Mouse (Mus musculus) heart, embryonic 16.5 days (tissue): ENCODE data around the gene Tfip11. TPM values are rescaled to one million over a fixed set of nuclear protein-coding genes. Genes with fewer than 3 reads are reported as not detected.

Experiments used
- ATAC-seq: fragments of 200-750 bp; cut with Nextera tagmentation; replicated peaks from 2 replicates; pipeline ENCODE4 v1.8.0; 2017; ENCODE audit warnings: moderate number of reproducible peaks; ENCODE audit not compliant: insufficient read depth, low FRiP score; ENCODE audit errors: extremely low read depth
- H3K27ac ChIP-seq: fragments of 300-500 bp; sonication (generic); 2 replicates; pipeline ENCODE4 v1.5.1; 2014; ENCODE audit warnings: mild to moderate bottlenecking, low read length, control low read depth, moderate library complexity
- H3K27me3 ChIP-seq: fragments of 300-500 bp; sonication (generic); 2 replicates; pipeline ENCODE4 v1.6.1; 2014; ENCODE audit warnings: low read length, mixed read lengths; ENCODE audit not compliant: control insufficient read depth, insufficient read depth
- H3K36me3 ChIP-seq: fragments of 300-500 bp; sonication (generic); 2 replicates; pipeline ENCODE4 v1.6.1; 2014; ENCODE audit not compliant: control insufficient read depth, insufficient read depth
- H3K4me1 ChIP-seq: fragments of 300-500 bp; sonication (generic); 2 replicates; pipeline ENCODE4 v1.6.1; 2014; ENCODE audit warnings: low read length, mixed read lengths; ENCODE audit not compliant: control insufficient read depth, insufficient read depth
- H3K4me2 ChIP-seq: fragments of 300-500 bp; sonication (generic); 2 replicates; pipeline ENCODE4 v1.6.1; 2014; ENCODE audit warnings: low read depth, mild to moderate bottlenecking, control low read depth, low read length
- H3K4me3 ChIP-seq: fragments of 300-500 bp; sonication (generic); 2 replicates; pipeline ENCODE4 v1.5.1; 2014; ENCODE audit warnings: mild to moderate bottlenecking, control low read depth, low read length
- H3K9ac ChIP-seq: fragments of 300-500 bp; sonication (generic); 2 replicates; pipeline ENCODE4 v1.6.1; 2014; ENCODE audit warnings: low read length, control low read depth
- H3K9me3 ChIP-seq: fragments of 300-500 bp; sonication (generic); replicated peaks from 2 replicates; pipeline ENCODE4 v1.6.1; 2016; ENCODE audit warnings: low read length; ENCODE audit not compliant: control insufficient read depth
- WGBS: fragments of 180-500 bp; shearing (Covaris S2); extraction: QIAGEN DNeasy Blood & Tissue Kit; methylation state at CpG from one replicate; pipeline ENCODE4 v1.1.7; 2014; 5-methylcytosine and 5-hydroxymethylcytosine counted together
- polyA plus RNA-seq: library from polyadenylated mRNA; unstranded; fragments of >200 nt; fragmentation: Nextera tagmentation; extraction: Ambion mirVana; gene quantifications from 2 replicates; pipeline ENCODE4 v1.2.1, GENCODE M21; 2015

The Tfip11 gene
- polyA plus RNA-seq, 1 experiment from 2014 or later = 19.1 TPM

DNA sequence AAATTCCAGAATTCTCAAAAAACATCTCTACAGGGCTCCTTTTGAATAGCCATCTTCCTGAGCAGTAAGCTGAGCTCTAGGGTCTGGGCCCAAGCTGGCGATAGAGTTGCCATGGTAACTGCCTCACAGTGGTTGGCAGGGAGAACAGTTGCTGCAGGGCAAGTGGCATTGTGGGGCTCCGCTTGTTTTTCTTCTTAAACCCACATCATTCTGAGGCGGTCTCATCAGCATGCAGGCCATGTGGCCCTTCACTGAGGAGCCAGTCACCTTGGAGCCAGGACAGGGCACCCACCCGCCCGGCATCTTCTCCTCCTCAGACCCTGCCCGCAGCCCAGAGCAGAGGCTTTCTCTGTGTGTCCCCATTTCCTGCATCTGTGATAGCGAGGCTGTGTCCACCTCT, 45.8 kb downstream of the Tfip11 start:
- 78% methylated on average over 7 of the region's 7 CpGs for WGBS

GRCm38 (mm10) chr5:112376111-112376510, 50.0 kb downstream of the Tfip11 start:
- Histone ChIP-seq H3K27ac (no peak overlapping the region), H3K4me1 (no peaks in the 10 kb centered on the region), H3K36me3 (peaks cover 11% of the 10 kb centered on the region), H3K4me3 (no peak overlapping the region), H3K9me3 (no peaks in the 10 kb centered on the region), H3K27me3 (no peaks in the 10 kb centered on the region), H3K4me2 (no peak overlapping the region), H3K9ac (no peak overlapping the region)
- no peak for ATAC-seq
- 76% methylated on average over 4 of the region's 4 CpGs for WGBS

More for the DNA sequence above, 45.8 kb downstream of the Tfip11 start:
- H3K9ac ChIP-seq = no peak overlapping the region
- no peaks in the 10 kb centered on the region for H3K4me1 ChIP-seq
- H3K36me3 ChIP-seq = peaks cover 20% of the 10 kb centered on the region
- H3K4me3 ChIP-seq = no peak overlapping the region
- H3K27ac ChIP-seq = no peak overlapping the region
- no peak for ATAC-seq
- no peaks in the 10 kb centered on the region for H3K9me3 ChIP-seq
- H3K4me2 ChIP-seq = no peak overlapping the region
- H3K27me3 ChIP-seq = no peaks in the 10 kb centered on the region

- H3K9me3 ChIP-seq = no peaks in the 10 kb centered on the region
- no peak for ATAC-seq
- H3K4me2 ChIP-seq = no peak overlapping the region
- 89% methylated on average over 1 of the region's 1 CpGs for WGBS
- no peak overlapping the region for H3K9ac ChIP-seq
- H3K36me3 ChIP-seq = peaks cover 7% of the 10 kb centered on the region
- no peaks in the 10 kb centered on the region for H3K27me3 ChIP-seq
- no peaks in the 10 kb centered on the region for H3K4me1 ChIP-seq
- H3K27ac ChIP-seq = no peak overlapping the region
- H3K4me3 ChIP-seq = no peak overlapping the region
Measured at GRCm38 (mm10) chr5:112377380-112377779, 51.2 kb downstream of the Tfip11 start.

GRCm38 (mm10) chr5:112378716-112379115, 52.6 kb downstream of the Tfip11 start:
- H3K4me1 ChIP-seq = no peaks in the 10 kb centered on the region

GRCm38 (mm10) chr5:112381154-112381553, 55.0 kb downstream of the Tfip11 start:
- 64% methylated on average over 11 of the region's 11 CpGs for WGBS
- Histone ChIP-seq H3K27me3 (no peaks in the 10 kb centered on the region), H3K36me3 (no peaks in the 10 kb centered on the region), H3K4me3 (no peak overlapping the region), H3K4me2 (no peak overlapping the region), H3K4me1 (no peaks in the 10 kb centered on the region), H3K27ac (no peak overlapping the region), H3K9ac (no peak overlapping the region), H3K9me3 (no peaks in the 10 kb centered on the region)
- no peak for ATAC-seq

More at GRCm38 (mm10) chr5:112378716-112379115, 52.6 kb downstream of the Tfip11 start:
- Histone ChIP-seq H3K9me3 (no peaks in the 10 kb centered on the region), H3K9ac (no peak overlapping the region), H3K4me3 (no peak overlapping the region), H3K27ac (no peak overlapping the region), H3K4me2 (no peak overlapping the region), H3K36me3 (peaks cover 7% of the 10 kb centered on the region), H3K27me3 (no peaks in the 10 kb centered on the region)
- ATAC-seq = no peak
- WGBS = 82% methylated on average over 6 of the region's 6 CpGs

DNA sequence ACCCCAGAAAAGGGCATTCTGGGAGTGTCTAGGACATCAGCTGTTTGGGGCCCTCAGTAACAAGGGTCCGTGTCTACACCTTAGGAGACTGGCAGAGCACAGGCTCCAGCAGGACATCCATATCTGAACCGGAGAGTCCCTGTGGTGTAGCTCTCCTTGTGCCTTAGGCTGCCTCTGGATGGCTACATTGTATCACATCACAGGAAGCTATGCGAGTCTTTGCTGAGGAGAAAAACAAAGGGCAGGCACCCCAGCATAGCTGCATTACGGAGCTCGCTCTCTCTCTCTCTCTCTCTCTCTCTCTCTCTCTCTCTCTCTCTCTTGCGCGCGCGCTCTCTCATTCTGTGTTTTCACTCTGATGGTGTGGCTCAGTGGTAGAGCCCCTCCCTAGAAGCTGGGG, 55.9 kb downstream of the Tfip11 start:
- whole genome bisulfite sequencing = 59% methylated on average over 9 of the region's 9 CpGs
- Histone ChIP-seq H3K9ac (no peak overlapping the region), H3K4me2 (no peak overlapping the region), H3K9me3 (no peaks in the 10 kb centered on the region), H3K27me3 (no peaks in the 10 kb centered on the region), H3K4me3 (no peak overlapping the region), H3K36me3 (no peaks in the 10 kb centered on the region), H3K27ac (no peak overlapping the region), H3K4me1 (no peaks in the 10 kb centered on the region)
- ATAC-seq = no peak

DNA sequence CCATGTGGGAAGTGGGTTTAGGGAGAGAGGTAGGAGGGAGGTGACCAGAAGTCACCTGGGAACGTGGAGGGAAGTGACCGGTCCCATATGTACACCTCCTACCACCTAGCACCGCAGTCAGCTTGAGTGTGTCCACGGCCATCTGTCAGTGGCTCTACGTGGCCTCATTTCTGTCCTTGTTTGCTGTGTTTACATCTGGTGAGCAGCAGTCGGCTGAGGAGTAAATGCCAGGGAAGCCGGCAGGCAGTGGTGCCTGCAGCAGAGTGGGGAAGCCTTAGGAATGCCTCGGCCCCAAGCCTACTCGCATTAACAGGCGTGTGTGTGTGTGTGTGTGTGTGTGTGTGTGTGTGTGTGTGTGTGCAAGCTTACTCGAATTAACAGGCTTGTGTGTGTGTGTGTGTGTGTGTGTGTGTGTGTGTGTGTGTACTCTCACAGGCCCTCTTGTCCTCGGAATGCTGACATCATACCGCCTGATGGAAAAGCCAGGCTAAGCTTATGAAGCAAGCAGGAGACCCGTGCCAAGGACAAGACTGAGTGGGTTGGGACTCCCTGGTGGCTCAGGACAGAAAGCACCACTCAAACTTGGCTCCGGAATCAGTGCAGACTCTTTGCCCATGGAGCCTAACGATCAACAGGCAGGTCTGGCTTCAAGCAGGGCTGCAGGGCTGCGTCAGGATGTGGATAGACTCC, 56.6 kb downstream of the Tfip11 start:
- Histone ChIP-seq H3K4me1 (no peaks in the 10 kb centered on the region), H3K9me3 (no peaks in the 10 kb centered on the region), H3K4me2 (no peak overlapping the region), H3K27ac (no peak overlapping the region), H3K9ac (no peak overlapping the region), H3K36me3 (no peaks in the 10 kb centered on the region), H3K27me3 (no peaks in the 10 kb centered on the region; the same call in 1 of the 2 replicates), H3K4me3 (no peak overlapping the region)
- WGBS = 53% methylated on average over 15 of the region's 17 CpGs
- no peak for ATAC-seq

DNA sequence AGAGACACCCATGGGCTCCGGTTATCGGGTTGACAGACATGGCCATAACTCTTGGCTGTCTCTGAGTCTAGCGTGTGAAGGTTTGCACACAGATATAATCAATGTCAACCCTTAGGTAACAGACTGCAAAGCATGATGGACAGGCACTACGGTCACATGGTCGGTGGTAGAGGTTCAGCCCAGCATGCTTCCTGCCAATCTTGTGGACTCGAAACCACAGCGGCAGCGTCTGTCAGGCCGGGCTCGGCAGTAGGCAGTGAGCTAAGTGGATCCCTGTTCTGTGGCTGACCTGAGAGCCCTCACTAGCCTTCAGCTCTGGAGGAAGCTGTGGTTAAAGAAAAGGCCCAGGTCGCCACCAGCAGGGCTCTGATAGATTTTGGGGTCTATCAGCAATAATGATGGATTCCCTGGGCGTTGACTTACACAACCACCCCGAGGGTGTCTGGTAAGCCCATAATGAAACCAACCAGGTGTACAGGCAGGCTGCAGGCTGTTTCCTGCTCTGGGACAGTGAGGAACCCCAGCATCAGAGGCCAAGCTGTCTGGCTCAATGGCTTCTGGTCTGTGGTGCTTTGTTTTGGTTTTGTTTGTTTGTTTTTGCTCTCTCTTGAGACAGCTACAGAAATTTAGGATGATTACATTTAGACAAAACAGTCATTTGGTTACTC, 58.8 kb downstream of the Tfip11 start:
- Histone ChIP-seq H3K4me1 (no peaks in the 10 kb centered on the region), H3K9ac (no peak overlapping the region), H3K27me3 (peaks cover 6% of the 10 kb centered on the region), H3K36me3 (no peaks in the 10 kb centered on the region), H3K4me3 (no peak overlapping the region), H3K27ac (no peak overlapping the region), H3K4me2 (no peak overlapping the region), H3K9me3 (no peaks in the 10 kb centered on the region)
- WGBS = 81% methylated on average over 13 of the region's 13 CpGs
- ATAC-seq = no peak

DNA sequence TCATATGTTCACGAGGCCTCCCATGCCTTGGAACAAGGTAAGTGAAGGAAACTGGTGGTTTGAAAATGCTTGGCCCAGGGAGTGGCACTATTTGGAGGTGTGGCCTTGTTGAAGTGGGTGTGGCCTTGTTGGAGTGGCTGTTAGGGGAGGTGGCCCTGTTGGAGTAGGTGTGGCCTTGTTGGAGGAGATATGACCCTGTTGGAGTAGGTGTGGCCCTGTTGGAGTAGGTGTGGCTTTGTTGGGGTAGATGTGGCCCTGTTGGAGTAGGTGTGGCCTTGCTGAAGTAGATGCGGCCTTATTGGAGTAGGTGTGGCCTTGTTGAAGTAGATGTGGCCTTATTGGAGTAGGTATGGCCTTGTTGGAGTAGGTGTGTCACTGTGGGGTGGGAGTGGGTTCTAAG, 59.8 kb downstream of the Tfip11 start:
- Histone ChIP-seq H3K9ac (no peak overlapping the region), H3K27ac (no peak overlapping the region), H3K27me3 (peaks cover 8% of the 10 kb centered on the region), H3K4me2 (no peak overlapping the region), H3K4me1 (no peaks in the 10 kb centered on the region), H3K36me3 (no peaks in the 10 kb centered on the region), H3K9me3 (no peaks in the 10 kb centered on the region), H3K4me3 (no peak overlapping the region)
- WGBS = 79% methylated on average over 2 of the region's 2 CpGs
- ATAC-seq = no peak
